Mouse (Mus musculus): ENCODE results near the gene Prc1.

DNA sequence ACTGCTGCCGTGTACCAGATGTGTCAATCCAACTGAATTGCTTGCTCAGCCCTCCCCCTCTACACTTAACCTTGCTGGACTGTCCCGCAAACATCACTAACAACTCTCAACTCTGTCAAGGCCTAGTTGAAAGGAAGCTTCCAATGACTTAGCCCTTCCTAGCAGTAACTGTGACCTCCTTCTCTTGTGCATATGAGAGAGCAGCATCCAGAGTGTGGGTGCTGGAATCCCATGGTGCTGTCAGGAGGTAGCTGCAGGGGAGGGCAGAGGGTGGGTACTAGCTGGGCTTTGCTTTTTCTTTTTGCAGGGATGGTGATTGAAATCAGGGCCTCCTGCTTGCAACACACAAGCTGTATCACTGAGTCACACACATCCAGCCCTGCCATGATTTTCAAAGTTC, 20.8 kb upstream of the Prc1 start:
- no peak for TF ChIP-seq POLR2A (IDR thresholded peaks at IDR 0.05; ENCODE audit: borderline replicate concordance, extremely low read depth, insufficient read depth, insufficient read length, poor library complexity, severe bottlenecking)
- no peak for TF ChIP-seq CTCF (IDR thresholded peaks at IDR 0.05; ENCODE audit: borderline replicate concordance, extremely low read depth, insufficient read depth, insufficient read length)
